Mouse (Mus musculus): ENCODE measurements around the gene Tmem266. TPM values are rescaled to one million over a fixed set of nuclear protein-coding genes. Genes with fewer than 3 reads are reported as not detected.

The Tmem266 gene
- polyA plus RNA-seq, 1 experiment from 2014 or later = 2.2 TPM

DNA sequence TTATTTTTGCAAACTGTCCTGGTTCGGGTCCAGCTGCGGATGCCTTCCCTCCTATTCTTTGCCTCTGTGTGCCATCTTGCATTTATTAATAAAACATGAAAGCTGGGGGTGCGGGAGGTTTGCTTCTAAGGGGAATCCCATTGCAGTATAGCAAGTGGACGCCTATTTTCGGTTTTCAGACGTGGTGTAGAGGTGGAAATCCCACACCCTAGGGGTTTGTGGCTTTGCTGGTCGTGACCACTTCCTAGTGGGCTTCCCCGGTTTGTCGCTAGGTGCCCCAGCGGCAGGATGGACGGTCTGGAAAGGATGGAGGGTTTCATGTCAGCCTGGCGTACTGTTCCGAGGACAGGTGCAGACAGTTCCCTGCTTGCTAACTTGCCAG lies 512 bp downstream of the Tmem266 start:
- Histone ChIP-seq H3K36me3 (replicated peaks; ENCODE audit: control insufficient read depth, insufficient read depth) (no peaks in the 10 kb centered on the region), H3K4me2 (replicated peaks) (peak overlapping the region; percentile 74), H3K4me1 (replicated peaks; ENCODE audit: control insufficient read depth, insufficient read depth, low read length) (peaks cover 10% of the 10 kb centered on the region), H3K4me3 (replicated peaks; ENCODE audit: low read length) (peak overlapping the region; percentile 75), H3K9me3 (ENCODE audit: control insufficient read depth, low read length) (no peaks in the 10 kb centered on the region), H3K27me3 (ENCODE audit: control insufficient read depth, insufficient read depth, low read length) (0 out of 2 replicates have a peak, but pooled peaks cover 6% of the 10 kb centered on the region), H3K27ac (peak overlapping the region; percentile 81; the same call in 1 of the 2 replicates), H3K9ac (peak overlapping the region; percentile 82)
- ATAC-seq (ENCODE audit: low FRiP score) (peak; percentile 18; the same call in 1 of the 2 replicates), DNase-seq (ENCODE audit: low spot score) (peak; percentile 60)
- WGBS = 1% methylated on average over 13 of the region's 13 CpGs

DNA sequence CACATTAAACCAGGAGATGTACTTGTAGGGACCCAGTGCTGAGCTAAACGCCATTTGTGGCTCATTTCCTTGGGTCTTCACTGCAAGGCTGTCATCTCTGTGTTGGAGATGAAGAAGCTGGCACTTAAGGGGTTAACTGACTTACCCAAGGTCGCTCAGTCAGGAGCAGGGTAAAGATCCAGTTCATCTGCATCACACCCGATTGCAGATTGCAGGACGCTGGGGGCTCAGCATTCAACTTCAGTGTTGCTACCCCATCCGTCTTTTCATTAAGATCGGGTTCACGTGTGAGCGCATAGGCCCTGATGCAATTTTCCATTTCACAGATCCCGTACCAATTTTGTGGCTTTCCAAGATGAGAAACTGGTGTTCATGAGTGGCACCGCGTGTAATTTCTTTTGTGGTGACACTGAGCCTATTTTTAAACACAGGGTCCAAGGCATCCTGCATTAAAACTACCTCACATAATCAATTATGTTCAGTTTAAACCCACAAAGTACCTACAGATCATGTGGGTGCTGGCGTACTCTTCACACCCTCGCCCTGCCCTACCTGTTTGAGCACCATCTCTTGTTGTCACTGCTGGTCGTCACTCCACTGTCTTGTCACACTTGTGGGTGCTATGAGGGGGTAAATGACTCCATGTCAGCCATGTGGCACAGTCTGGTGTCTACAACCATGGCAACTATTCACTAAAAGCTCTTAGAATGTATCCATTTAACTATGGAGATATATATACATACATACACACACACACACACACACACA lies 1.6 kb downstream of the Tmem266 start:
- Histone ChIP-seq H3K27ac (no peak overlapping the region), H3K9ac (peak overlapping the region; percentile 28; the same call in 1 of the 2 replicates), H3K36me3 (replicated peaks; ENCODE audit: control insufficient read depth, insufficient read depth) (no peaks in the 10 kb centered on the region), H3K4me2 (replicated peaks) (peak overlapping the region; percentile 74), H3K27me3 (ENCODE audit: control insufficient read depth, insufficient read depth, low read length) (0 out of 2 replicates have a peak, but pooled peaks cover 6% of the 10 kb centered on the region), H3K4me3 (replicated peaks; ENCODE audit: low read length) (peak overlapping the region; percentile 75; the same call in 1 of the 2 replicates), H3K9me3 (ENCODE audit: control insufficient read depth, low read length) (no peaks in the 10 kb centered on the region), H3K4me1 (replicated peaks; ENCODE audit: control insufficient read depth, insufficient read depth, low read length) (peaks cover 18% of the 10 kb centered on the region)
- 22% methylated on average over 14 of the region's 14 CpGs for WGBS
- DNase-seq (ENCODE audit: low spot score) = no peak
- no peak for ATAC-seq (ENCODE audit: low FRiP score)

DNA sequence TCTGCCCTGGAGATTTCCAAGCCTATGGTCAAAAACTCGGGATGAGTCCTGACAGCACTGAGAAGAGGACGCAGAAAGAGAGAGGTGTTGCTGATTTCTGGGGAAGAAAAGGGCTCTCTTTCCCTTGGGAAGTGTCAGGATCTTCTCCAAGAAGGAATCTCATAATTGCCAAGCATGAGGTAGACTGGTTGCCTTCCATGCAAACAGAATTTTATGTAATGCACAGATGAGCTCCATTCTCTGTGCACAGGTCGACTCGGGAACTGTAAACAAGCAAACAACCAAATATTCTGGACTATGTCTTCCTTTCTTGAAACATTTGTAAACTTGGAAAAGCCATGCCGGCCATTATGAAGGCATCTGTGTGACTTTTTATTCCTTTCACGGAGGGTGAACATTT lies 2.7 kb downstream of the Tmem266 start:
- Histone ChIP-seq H3K9ac (no peak overlapping the region), H3K4me3 (replicated peaks; ENCODE audit: low read length) (no peak overlapping the region), H3K4me2 (replicated peaks) (no peak overlapping the region), H3K27ac (no peak overlapping the region), H3K9me3 (ENCODE audit: control insufficient read depth, low read length) (no peaks in the 10 kb centered on the region), H3K27me3 (ENCODE audit: control insufficient read depth, insufficient read depth, low read length) (0 out of 2 replicates have a peak, but pooled peaks cover 6% of the 10 kb centered on the region), H3K36me3 (replicated peaks; ENCODE audit: control insufficient read depth, insufficient read depth) (no peaks in the 10 kb centered on the region), H3K4me1 (replicated peaks; ENCODE audit: control insufficient read depth, insufficient read depth, low read length) (peaks cover 18% of the 10 kb centered on the region)
- ATAC-seq (ENCODE audit: low FRiP score) (no peak), DNase-seq (ENCODE audit: low spot score) (no peak)
- WGBS = 77% methylated on average over 6 of the region's 6 CpGs

DNA sequence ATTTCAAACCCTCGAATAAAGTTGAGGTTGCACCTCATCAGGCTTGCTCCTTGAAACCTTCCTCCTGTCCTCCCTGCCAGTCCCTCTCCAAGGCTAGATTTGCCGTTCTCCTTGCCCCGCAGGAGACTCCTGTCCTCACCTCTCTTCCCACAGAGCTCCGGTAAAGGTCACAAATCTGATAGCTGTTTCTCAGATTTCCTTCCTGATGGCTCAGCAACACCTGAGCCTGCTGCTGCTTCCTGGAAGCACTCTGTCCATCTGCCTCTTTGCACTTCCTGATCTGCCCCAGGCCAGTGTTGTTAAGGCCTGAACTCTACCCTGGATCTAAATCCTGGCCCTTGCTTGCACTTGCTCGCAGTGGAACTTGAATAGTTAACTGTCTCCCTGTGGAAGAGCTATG lies 5.8 kb downstream of the Tmem266 start:
- Histone ChIP-seq H3K36me3 (replicated peaks; ENCODE audit: control insufficient read depth, insufficient read depth) (no peaks in the 10 kb centered on the region), H3K27ac (no peak overlapping the region), H3K4me3 (replicated peaks; ENCODE audit: low read length) (no peak overlapping the region), H3K9me3 (ENCODE audit: control insufficient read depth, low read length) (no peaks in the 10 kb centered on the region), H3K9ac (peak overlapping the region; percentile 10; the same call in 1 of the 2 replicates), H3K27me3 (ENCODE audit: control insufficient read depth, insufficient read depth, low read length) (0 out of 2 replicates have a peak, but pooled peaks cover 6% of the 10 kb centered on the region), H3K4me1 (replicated peaks; ENCODE audit: control insufficient read depth, insufficient read depth, low read length) (peaks cover 14% of the 10 kb centered on the region), H3K4me2 (replicated peaks) (peak overlapping the region; percentile 19; the same call in 1 of the 2 replicates)
- DNase-seq (ENCODE audit: low spot score) (no peak), ATAC-seq (ENCODE audit: low FRiP score) (no peak)
- 46% methylated on average over 5 of the region's 5 CpGs for WGBS

DNA sequence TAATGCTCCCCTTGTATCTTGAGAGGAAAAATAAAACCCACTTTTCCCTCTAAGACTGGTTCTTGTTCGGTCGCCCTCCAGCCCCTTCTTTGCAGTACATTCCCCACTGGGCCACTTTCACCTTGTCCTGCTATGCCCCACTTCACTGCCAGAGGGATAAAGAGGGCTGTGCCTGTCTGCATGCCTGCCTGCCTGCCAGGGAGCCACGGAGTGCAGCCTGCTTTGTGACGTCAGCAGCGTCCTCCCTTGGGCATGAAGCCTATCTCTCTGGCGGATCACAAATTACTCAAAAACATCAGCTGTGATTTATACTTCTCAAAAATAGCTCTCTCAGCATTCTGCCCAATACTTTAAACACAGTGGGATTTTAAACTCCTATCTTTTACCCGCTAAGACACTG lies 6.2 kb downstream of the Tmem266 start:
- H3K9ac ChIP-seq = no peak overlapping the region
- DNase-seq (ENCODE audit: low spot score) = no peak
- ATAC-seq (ENCODE audit: low FRiP score) = no peak
- no peaks in the 10 kb centered on the region for H3K9me3 ChIP-seq (ENCODE audit: control insufficient read depth, low read length)
- H3K4me3 ChIP-seq (replicated peaks; ENCODE audit: low read length) = no peak overlapping the region
- H3K27ac ChIP-seq = no peak overlapping the region
- H3K4me1 ChIP-seq (replicated peaks; ENCODE audit: control insufficient read depth, insufficient read depth, low read length) = peaks cover 11% of the 10 kb centered on the region
- H3K4me2 ChIP-seq (replicated peaks) = peak overlapping the region; percentile 19; the same call in 1 of the 2 replicates
- WGBS = 29% methylated on average over 7 of the region's 7 CpGs
- no peaks in the 10 kb centered on the region for H3K36me3 ChIP-seq (replicated peaks; ENCODE audit: control insufficient read depth, insufficient read depth)
- 0 out of 2 replicates have a peak, but pooled peaks cover 4% of the 10 kb centered on the region for H3K27me3 ChIP-seq (ENCODE audit: control insufficient read depth, insufficient read depth, low read length)

DNA sequence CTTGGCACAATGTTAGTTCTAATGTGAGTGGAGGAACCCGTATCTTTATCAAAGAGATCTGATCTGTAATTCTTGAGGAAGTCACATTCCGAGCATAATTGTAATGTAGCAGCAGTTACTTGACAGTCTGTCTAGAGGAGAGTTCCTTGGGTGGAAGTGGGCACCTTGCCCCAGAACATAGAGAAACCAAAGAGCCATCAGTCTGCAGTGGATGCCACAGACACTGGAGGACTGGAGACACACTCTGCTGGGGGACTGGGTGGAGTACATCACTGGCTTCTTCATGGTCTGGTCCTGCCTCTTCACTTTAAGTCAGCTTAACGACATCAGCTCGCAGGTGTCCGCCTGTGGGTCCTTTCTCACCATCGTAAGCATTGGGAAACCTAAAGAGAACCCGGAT lies 17.5 kb downstream of the Tmem266 start:
- H3K9ac ChIP-seq = no peak overlapping the region
- H3K9me3 ChIP-seq (ENCODE audit: control insufficient read depth, low read length) = no peaks in the 10 kb centered on the region
- WGBS = 86% methylated on average over 7 of the region's 7 CpGs
- no peaks in the 10 kb centered on the region for H3K27me3 ChIP-seq (ENCODE audit: control insufficient read depth, insufficient read depth, low read length)
- H3K4me1 ChIP-seq (replicated peaks; ENCODE audit: control insufficient read depth, insufficient read depth, low read length) = no peaks in the 10 kb centered on the region
- H3K27ac ChIP-seq = no peak overlapping the region
- ATAC-seq (ENCODE audit: low FRiP score) (no peak), DNase-seq (ENCODE audit: low spot score) (no peak)
- no peak overlapping the region for H3K4me3 ChIP-seq (replicated peaks; ENCODE audit: low read length)
- H3K36me3 ChIP-seq (replicated peaks; ENCODE audit: control insufficient read depth, insufficient read depth) = no peaks in the 10 kb centered on the region
- no peak overlapping the region for H3K4me2 ChIP-seq (replicated peaks)

DNA sequence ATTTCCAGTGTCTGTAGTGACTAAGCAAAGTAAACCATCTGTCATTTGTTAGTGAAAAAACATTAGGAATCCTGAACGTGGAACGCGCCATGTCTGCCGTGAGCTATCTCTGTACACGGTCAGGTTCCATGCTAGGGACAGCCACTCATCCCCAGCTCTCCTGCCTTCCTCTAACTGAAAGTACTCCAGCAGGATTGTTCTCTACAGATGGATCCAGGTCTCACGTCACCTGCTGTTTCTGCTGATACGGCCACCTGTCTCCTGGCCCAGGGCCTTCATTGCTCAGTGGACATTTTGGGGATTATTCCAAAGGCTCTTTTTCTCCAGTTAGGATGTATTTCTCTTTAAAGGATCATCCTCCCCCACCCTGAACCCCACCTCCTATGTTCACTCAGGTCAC lies 18.6 kb downstream of the Tmem266 start:
- Histone ChIP-seq H3K9me3 (ENCODE audit: control insufficient read depth, low read length) (no peaks in the 10 kb centered on the region), H3K36me3 (replicated peaks; ENCODE audit: control insufficient read depth, insufficient read depth) (no peaks in the 10 kb centered on the region), H3K27me3 (ENCODE audit: control insufficient read depth, insufficient read depth, low read length) (no peaks in the 10 kb centered on the region), H3K27ac (no peak overlapping the region), H3K4me1 (replicated peaks; ENCODE audit: control insufficient read depth, insufficient read depth, low read length) (no peaks in the 10 kb centered on the region), H3K4me3 (replicated peaks; ENCODE audit: low read length) (no peak overlapping the region), H3K4me2 (replicated peaks) (no peak overlapping the region), H3K9ac (no peak overlapping the region)
- DNase-seq (ENCODE audit: low spot score) (no peak), ATAC-seq (ENCODE audit: low FRiP score) (no peak)
- 95% methylated on average over 7 of the region's 7 CpGs for WGBS

DNA sequence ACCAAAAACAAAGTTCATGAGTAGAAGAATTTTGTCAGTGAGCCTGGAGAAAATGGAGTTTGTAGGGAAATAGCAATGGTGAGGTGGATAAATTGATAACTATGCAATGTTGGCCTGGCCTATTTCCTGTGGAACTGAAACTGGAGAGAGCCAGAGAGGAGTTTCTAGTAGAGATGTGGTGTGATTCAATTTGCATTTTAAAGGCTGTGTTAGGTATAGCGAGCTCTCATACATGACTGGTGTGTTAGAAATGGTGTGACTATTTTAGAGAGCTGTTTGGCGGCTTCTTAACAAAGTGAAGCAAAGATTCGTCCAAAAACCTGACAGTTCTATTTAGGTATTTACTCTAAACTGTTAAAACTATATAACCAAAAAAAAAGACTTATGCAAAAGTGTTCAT lies 22.0 kb downstream of the Tmem266 start:
- Histone ChIP-seq H3K9me3 (ENCODE audit: control insufficient read depth, low read length) (no peaks in the 10 kb centered on the region), H3K9ac (no peak overlapping the region), H3K36me3 (replicated peaks; ENCODE audit: control insufficient read depth, insufficient read depth) (no peaks in the 10 kb centered on the region), H3K4me3 (replicated peaks; ENCODE audit: low read length) (no peak overlapping the region), H3K4me1 (replicated peaks; ENCODE audit: control insufficient read depth, insufficient read depth, low read length) (no peaks in the 10 kb centered on the region), H3K27me3 (ENCODE audit: control insufficient read depth, insufficient read depth, low read length) (no peaks in the 10 kb centered on the region), H3K4me2 (replicated peaks) (no peak overlapping the region), H3K27ac (no peak overlapping the region)
- WGBS = 84% methylated on average over 3 of the region's 3 CpGs
- DNase-seq (ENCODE audit: low spot score) = no peak
- no peak for ATAC-seq (ENCODE audit: low FRiP score)

DNA sequence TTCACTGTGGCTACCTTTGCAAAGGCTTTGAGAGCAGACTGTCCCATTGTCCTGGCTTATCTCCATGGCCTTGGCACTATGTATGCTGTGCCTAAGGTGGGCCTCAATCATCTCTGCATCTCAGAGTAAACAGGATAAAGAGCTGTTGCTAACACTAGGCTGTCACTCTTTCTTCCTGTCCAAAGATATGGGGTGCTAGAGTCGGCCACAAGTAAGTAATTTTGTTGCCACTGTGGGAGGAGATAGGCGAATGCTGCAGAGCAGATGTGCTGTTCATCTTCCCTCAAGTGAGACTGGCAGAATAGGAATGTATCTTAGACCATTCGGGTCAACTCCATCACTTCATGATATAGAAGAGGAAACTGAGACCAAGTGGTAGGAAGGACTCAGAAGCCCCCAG lies 28.0 kb downstream of the Tmem266 start:
- Histone ChIP-seq H3K4me2 (replicated peaks) (no peak overlapping the region), H3K27me3 (ENCODE audit: control insufficient read depth, insufficient read depth, low read length) (no peaks in the 10 kb centered on the region), H3K9ac (no peak overlapping the region), H3K4me3 (replicated peaks; ENCODE audit: low read length) (no peak overlapping the region), H3K27ac (no peak overlapping the region), H3K36me3 (replicated peaks; ENCODE audit: control insufficient read depth, insufficient read depth) (no peaks in the 10 kb centered on the region), H3K9me3 (ENCODE audit: control insufficient read depth, low read length) (no peaks in the 10 kb centered on the region), H3K4me1 (replicated peaks; ENCODE audit: control insufficient read depth, insufficient read depth, low read length) (no peaks in the 10 kb centered on the region)
- no peak for ATAC-seq (ENCODE audit: low FRiP score)
- no peak for DNase-seq (ENCODE audit: low spot score)
- WGBS = 53% methylated on average over 3 of the region's 3 CpGs

Data from hindbrain, embryonic 14.5 days (tissue).